Mouse (Mus musculus): ENCODE measurements around the gene Cphx1. TPM values are rescaled to one million over a fixed set of nuclear protein-coding genes. Genes with fewer than 3 reads are reported as not detected.
A peak's percentile ranks its signal among the peaks of the same experiment; 100 is the strongest.
"Not testable (repeated sequence)": the region's sequence is repeated elsewhere in the genome, so short reads cannot be mapped to it uniquely, and the experiment has no call there.

Gene Cphx1
- total and polyA plus RNA-seq, 2 experiments from 2014 or later: 0.35 TPM; not detected in 1

DNA sequence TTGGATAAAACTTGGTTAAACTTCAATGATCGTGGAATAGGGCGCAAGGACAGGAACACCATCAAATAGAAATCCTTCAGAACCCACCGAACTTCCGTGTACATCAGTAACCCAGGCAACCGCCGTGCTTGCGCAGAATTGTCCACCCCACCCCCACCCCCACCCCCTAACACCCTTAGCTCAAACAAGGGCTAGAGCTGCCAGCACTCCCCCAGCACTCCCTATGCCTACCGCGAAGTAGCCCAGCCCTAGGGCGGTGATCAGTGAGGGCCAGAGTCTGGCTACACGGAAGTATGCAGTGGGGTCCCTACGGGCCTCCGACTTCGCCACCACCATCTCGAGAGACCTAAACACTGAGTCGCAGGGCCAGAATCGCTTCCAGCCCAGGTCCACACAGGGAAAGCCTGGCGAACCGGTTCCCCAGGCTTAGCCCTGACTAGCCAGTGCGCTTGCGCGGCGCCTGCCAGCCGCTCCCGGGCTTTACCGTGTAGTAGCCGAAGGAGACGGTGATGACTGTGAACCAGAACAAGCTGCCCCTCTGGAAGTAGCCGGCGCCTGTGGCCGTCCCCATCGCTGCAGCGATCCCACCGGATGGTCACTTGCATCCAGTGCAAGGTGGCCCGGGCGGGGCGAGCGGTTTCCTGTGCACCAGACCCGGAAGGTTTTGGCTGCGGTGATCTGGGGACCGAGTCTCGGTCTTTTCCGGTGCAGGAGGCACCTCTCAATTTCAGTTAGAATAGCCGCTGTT, 11.1 kb upstream of the Cphx1 start:
- H3K9me3 ChIP-seq (ENCODE audit: low read length); H3K9ac ChIP-seq (replicated peaks; ENCODE audit: low read length, poor library complexity, severe bottlenecking); H3K36me3 ChIP-seq (ENCODE audit: insufficient read depth, low read length); H3K4me1 ChIP-seq (ENCODE audit: insufficient read depth, low read length); H3K4me3 ChIP-seq (ENCODE audit: low read depth, low read length); DNase-seq (ENCODE audit: low spot score); H3K27ac ChIP-seq (ENCODE audit: low read depth, low read length); H3K27me3 ChIP-seq (ENCODE audit: insufficient read depth, low read length); H3K4me2 ChIP-seq (ENCODE audit: low read depth, low read length, poor library complexity, severe bottlenecking): not testable (repeated sequence)
- peak; percentile 88 for ATAC-seq (ENCODE audit: low FRiP score)
- no CpG with 5 or more reads among the region's 44 CpGs for WGBS

GRCm38 (mm10) chr14:25927562-25927881, 10.6 kb upstream of the Cphx1 start, which contains the start of gene Tmem254a:
Gene Tmem254a (minus strand): TSS chr14:25927672.
- not testable (repeated sequence) for H3K36me3 ChIP-seq (ENCODE audit: insufficient read depth, low read length); DNase-seq (ENCODE audit: low spot score); H3K9me3 ChIP-seq (ENCODE audit: low read length); H3K27ac ChIP-seq (ENCODE audit: low read depth, low read length); H3K4me3 ChIP-seq (ENCODE audit: low read depth, low read length); H3K27me3 ChIP-seq (ENCODE audit: insufficient read depth, low read length); H3K4me2 ChIP-seq (ENCODE audit: low read depth, low read length, poor library complexity, severe bottlenecking); H3K9ac ChIP-seq (replicated peaks; ENCODE audit: low read length, poor library complexity, severe bottlenecking); H3K4me1 ChIP-seq (ENCODE audit: insufficient read depth, low read length)
- no CpG with 5 or more reads among the region's 10 CpGs for WGBS
- peak; percentile 81; the same call in 1 of the 2 replicates for ATAC-seq (ENCODE audit: low FRiP score)

DNA sequence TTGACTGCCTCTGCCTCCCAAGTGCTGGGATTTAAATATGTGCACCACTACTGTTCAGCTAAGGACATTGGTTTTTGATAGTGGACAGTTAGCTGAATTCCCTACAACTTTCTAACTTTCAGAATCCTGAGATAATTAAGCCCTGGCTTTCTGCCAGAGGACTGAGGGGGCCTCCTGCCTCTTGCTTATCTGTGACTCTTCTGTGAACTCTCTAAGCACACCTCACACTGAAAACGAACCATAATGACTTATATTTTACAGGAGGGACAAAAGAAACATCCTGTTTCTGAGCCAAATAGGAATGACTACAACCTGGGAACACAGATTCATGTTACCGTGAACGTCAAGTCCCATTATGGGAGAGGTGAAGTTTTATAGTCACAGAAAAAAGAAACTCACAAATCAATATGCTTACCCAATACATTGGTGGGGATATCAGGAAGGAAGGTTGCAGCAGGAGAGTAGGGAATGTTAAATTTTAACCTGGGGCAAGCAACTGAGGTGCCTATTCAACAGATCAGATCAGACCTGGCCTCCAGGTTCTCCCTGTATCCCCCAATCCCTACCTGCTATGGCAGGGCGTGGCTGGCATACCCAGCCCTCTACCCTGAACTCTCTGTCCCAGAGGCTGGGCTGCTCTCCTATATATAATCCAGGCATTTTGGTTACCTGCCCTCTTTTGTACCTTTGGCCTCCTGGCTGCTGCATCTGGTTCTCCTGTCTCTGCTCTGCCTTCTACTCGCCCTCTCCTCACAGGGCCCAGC, 1.1 kb upstream of the Cphx1 start:
- no CpG with 5 or more reads among the region's 5 CpGs for WGBS
- H3K36me3 ChIP-seq (ENCODE audit: insufficient read depth, low read length); H3K4me1 ChIP-seq (ENCODE audit: insufficient read depth, low read length); H3K27me3 ChIP-seq (ENCODE audit: insufficient read depth, low read length); H3K4me2 ChIP-seq (ENCODE audit: low read depth, low read length, poor library complexity, severe bottlenecking); H3K4me3 ChIP-seq (ENCODE audit: low read depth, low read length); DNase-seq (ENCODE audit: low spot score); H3K27ac ChIP-seq (ENCODE audit: low read depth, low read length); ATAC-seq (ENCODE audit: low FRiP score); H3K9me3 ChIP-seq (ENCODE audit: low read length); H3K9ac ChIP-seq (replicated peaks; ENCODE audit: low read length, poor library complexity, severe bottlenecking): not testable (repeated sequence)

DNA sequence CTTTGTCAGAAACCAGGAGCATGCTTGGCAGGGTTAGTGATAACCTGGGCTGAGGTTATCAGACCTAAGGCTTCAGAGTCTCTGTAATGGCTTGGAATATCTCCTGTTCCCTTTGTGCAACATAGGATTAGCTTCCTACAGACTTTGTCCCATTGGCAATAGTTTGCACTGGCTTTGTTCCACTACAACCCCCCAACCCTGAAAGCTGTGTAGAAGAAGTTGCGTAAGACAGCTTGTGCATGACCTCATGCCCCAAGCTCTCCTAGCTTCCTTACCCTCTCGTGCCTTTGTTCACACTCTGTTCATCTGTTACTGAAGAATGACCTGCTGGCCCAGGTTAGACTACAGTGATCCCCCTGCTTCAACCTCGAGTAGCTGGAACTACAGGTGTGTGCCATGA, 19.8 kb downstream of the Cphx1 start:
- not testable (repeated sequence) for H3K9me3 ChIP-seq (ENCODE audit: low read length); H3K27ac ChIP-seq (ENCODE audit: low read depth, low read length); H3K27me3 ChIP-seq (ENCODE audit: insufficient read depth, low read length); H3K9ac ChIP-seq (replicated peaks; ENCODE audit: low read length, poor library complexity, severe bottlenecking); H3K4me2 ChIP-seq (ENCODE audit: low read depth, low read length, poor library complexity, severe bottlenecking); H3K4me1 ChIP-seq (ENCODE audit: insufficient read depth, low read length); DNase-seq (ENCODE audit: low spot score); H3K4me3 ChIP-seq (ENCODE audit: low read depth, low read length); ATAC-seq (ENCODE audit: low FRiP score); H3K36me3 ChIP-seq (ENCODE audit: insufficient read depth, low read length)
- WGBS: no CpG with 5 or more reads among the region's 3 CpGs

DNA sequence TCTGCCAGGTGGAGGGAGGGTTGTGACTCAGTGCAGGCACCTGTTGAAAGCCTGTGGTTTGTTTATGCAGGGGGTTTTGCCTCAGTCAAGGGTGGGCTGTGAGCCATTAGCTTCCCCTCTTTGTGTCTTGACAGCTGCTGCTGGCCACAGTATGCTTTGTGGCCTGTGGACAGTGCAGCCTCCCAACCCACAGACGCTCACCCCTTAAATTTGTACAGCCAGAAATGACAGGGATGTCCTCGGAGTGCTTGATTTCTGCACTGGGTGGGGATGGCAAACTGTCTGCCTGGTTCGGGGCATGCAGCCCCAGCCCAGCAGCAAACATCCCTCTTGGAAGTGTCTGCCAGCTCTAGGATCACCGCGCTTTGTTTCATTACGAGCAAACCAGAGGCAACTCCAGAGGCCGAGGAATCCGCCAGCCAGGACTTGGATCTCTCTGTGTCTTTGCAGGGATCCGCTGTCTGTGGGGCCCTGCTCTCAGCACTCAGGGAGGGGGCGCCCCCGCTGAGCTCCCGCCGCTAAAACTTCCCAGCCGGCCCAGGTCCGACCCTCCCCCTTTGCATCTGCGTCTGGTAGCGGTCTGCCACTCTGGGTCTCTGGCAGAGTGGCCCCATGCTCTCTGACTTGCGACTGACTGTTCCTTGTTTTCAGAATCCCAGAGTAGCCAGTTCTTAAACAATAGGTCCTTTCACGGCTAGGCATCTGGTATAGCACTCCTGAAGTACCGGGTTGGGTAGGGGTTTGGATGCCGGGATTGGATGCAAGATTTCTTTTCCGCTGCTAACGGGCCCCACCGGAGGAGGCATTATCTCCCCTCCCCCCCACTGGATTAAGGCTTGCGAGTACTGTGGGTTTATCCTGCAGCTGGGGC, 40.5 kb downstream of the Cphx1 start, which contains the start of gene Duxbl1:
Gene Duxbl1, plus strand, starts transcription at position 207 of the 871 bp plus-strand sequence.
- H3K4me2 ChIP-seq (ENCODE audit: low read depth, low read length, poor library complexity, severe bottlenecking); H3K9ac ChIP-seq (replicated peaks; ENCODE audit: low read length, poor library complexity, severe bottlenecking); H3K27me3 ChIP-seq (ENCODE audit: insufficient read depth, low read length); H3K27ac ChIP-seq (ENCODE audit: low read depth, low read length); H3K36me3 ChIP-seq (ENCODE audit: insufficient read depth, low read length); H3K4me1 ChIP-seq (ENCODE audit: insufficient read depth, low read length); H3K9me3 ChIP-seq (ENCODE audit: low read length); DNase-seq (ENCODE audit: low spot score); H3K4me3 ChIP-seq (ENCODE audit: low read depth, low read length): not testable (repeated sequence)
- no CpG with 5 or more reads among the region's 25 CpGs for WGBS
- peak; percentile 93 for ATAC-seq (ENCODE audit: low FRiP score)

GRCm38 (mm10) chr14:25979242-25979941, 41.3 kb downstream of the Cphx1 start:
- H3K36me3 ChIP-seq (ENCODE audit: insufficient read depth, low read length); H3K4me1 ChIP-seq (ENCODE audit: insufficient read depth, low read length); H3K4me3 ChIP-seq (ENCODE audit: low read depth, low read length); H3K27me3 ChIP-seq (ENCODE audit: insufficient read depth, low read length); H3K4me2 ChIP-seq (ENCODE audit: low read depth, low read length, poor library complexity, severe bottlenecking); H3K9ac ChIP-seq (replicated peaks; ENCODE audit: low read length, poor library complexity, severe bottlenecking); H3K9me3 ChIP-seq (ENCODE audit: low read length); H3K27ac ChIP-seq (ENCODE audit: low read depth, low read length): not testable (repeated sequence)
- WGBS: 0% methylated on average over 6 of the region's 13 CpGs
- DNase-seq (ENCODE audit: low spot score) (peak; percentile 0), ATAC-seq (ENCODE audit: low FRiP score) (peak; percentile 50; the same call in 1 of the 2 replicates)

DNA sequence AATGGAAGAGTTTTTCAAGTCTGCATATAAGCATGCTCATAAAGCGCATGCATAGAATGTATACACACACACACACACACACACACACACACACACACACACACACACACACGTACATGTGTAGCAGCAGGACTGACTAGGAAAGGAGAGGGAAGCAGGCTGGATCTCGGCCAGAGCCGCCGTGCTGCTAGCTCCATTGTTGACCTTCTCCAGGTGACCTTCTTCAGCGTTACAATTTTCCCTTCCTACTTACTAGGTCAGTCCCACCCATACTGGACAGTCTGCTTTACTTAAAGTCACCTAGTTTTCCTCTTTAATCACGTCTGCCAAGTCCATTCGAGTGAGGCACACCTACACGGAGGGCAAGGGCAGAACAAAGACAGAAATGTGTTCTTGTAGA, 43.8 kb downstream of the Cphx1 start:
- H3K4me1 ChIP-seq (ENCODE audit: insufficient read depth, low read length); H3K27me3 ChIP-seq (ENCODE audit: insufficient read depth, low read length); H3K27ac ChIP-seq (ENCODE audit: low read depth, low read length); H3K9ac ChIP-seq (replicated peaks; ENCODE audit: low read length, poor library complexity, severe bottlenecking); H3K36me3 ChIP-seq (ENCODE audit: insufficient read depth, low read length); H3K9me3 ChIP-seq (ENCODE audit: low read length); H3K4me3 ChIP-seq (ENCODE audit: low read depth, low read length); DNase-seq (ENCODE audit: low spot score); ATAC-seq (ENCODE audit: low FRiP score); H3K4me2 ChIP-seq (ENCODE audit: low read depth, low read length, poor library complexity, severe bottlenecking): not testable (repeated sequence)
- 81% methylated on average over 4 of the region's 9 CpGs for WGBS

Measured in midbrain, postnatal 0 days (tissue).